Mouse (Mus musculus): ENCODE results near the gene Map3k21. TPM values are rescaled to one million over a fixed set of nuclear protein-coding genes. Genes with fewer than 3 reads are reported as not detected.

Gene Map3k21
- total RNA-seq (2021): 1 to 10 TPM; 1.5 to 2.2 TPM
- long read RNA-seq, experiment 1, full-length matches to known transcripts: 1 of 2 reads
- long read RNA-seq, experiment 1, partial matches to known transcripts: 0 of 2 reads
- long read RNA-seq, experiment 1, other reads (novel, unspliced or antisense): 1 of 2 reads
- long read RNA-seq, experiment 2: 0 reads

DNA sequence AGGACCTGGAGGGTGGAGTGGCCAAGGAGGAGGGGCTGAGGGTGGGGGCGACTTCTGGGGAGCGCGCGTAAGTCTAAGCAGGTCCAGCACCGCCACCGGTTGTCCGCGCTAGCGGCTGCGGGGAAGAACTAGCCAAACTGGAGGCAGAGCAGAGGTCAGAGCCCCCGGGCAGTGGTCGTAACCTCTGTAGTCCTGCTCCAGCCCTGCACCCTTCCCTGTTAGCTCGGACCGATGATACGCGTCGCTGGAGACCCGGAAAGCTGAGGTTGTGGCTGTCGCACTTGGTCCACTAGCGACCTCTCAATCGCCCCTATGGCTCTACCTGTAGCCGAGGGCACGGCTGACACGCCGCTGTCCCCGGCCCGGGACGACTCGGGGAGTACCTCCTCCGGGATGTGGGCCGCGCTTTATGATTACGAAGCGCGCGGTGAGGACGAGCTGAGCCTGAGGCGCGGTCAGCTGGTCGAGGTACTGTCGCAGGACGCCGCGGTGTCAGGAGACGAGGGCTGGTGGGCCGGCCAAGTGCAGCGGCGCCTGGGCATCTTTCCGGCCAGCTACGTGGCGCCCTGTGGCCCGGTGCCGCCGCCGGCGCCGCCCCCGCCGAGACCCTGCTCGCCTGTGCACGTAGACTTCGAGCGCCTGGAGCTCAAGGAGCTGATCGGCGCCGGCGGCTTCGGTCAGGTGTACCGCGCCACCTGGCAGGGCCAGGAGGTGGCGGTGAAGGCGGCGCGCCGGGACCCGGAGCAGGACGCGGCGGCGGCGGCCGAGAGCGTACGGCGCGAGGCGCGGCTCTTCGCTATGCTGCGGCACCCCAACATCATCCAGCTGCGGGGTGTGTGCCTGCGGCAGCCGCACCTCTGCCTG, at the start of gene Map3k21:
TSS of gene Map3k21 (plus strand) at position 86 of the 864 bp plus-strand sequence.
- intact Hi-C loops (cut with DNase I): no loop called here
- no peak for DNase-seq (ENCODE audit: low spot score in 2 of 2)

DNA sequence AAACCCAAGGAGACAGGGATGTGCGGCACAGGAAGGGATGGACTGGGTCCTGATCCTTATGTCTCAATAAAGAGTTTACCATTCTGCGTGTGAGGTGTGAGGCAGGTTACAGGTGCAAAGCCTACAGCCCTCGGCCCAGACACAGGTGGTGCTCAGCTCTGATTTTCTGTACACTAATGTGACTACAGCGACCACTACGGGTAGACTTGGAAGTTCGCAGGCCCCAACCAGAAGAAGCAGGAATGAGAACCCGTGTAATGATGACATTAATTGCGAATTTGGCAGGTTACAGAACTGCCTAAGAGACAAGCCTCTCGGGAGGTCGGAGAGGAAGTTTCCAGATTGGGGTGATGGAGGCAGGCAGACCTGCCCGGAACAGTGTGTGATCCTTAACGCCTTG, 44.1 kb upstream of the Map3k21 start:
- DNase-seq (ENCODE audit: low spot score in 2 of 2): no peak
- intact Hi-C loops (cut with DNase I): loop anchor here (2.0 to 10.0 kb wide), 2 partner anchors 291 to 801 kb away; no protein-coding TSS in a partner anchor

DNA sequence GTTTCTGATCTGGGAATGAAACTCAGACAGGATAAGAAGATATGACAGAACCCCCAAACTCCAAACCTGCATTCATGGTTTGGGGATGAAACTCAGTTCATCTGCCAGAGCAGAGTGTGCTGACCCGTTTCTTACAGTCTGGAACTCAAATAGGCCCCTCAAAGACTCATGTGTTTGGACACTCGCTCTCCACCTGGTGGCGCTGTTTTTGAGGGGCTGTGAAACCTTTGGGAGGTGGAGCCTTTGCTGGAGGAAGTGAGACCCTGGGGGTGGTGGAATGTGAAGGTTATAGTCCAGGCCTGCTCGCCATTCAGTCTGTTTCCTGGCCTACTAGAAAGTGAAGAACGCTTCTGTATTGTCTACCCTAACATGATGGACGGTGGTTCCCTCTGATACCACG, 41.7 kb upstream of the Map3k21 start:
- no peak for DNase-seq (ENCODE audit: low spot score in 2 of 2)
- intact Hi-C loops (cut with DNase I): loop anchor here (10.0 kb wide), 1 partner anchor 804 kb away; no protein-coding TSS in a partner anchor

DNA sequence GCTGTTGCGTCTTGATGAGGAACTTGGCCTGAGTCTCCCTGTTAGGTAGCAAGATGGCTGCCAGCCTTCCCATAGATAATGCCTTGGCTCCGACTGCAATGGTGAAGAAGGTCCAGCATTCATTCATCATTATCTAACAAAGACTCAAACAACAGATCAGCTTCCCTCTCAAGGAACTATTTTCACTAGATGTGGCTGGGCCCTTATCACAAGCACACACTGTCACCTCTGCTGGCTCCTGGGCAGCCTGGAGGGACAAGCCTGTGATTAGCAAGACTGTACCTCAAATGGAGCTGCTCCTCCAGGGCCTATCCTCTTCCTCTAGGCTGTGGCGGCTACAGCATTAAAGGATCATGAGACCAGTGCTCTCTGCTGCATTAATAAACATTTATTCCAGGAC, 40.5 kb upstream of the Map3k21 start:
- intact Hi-C loops (cut with DNase I): loop anchor here (10.0 kb wide), 1 partner anchor 805 kb away; no protein-coding TSS in a partner anchor
- DNase-seq (ENCODE audit: low spot score in 2 of 2): no peak

DNA sequence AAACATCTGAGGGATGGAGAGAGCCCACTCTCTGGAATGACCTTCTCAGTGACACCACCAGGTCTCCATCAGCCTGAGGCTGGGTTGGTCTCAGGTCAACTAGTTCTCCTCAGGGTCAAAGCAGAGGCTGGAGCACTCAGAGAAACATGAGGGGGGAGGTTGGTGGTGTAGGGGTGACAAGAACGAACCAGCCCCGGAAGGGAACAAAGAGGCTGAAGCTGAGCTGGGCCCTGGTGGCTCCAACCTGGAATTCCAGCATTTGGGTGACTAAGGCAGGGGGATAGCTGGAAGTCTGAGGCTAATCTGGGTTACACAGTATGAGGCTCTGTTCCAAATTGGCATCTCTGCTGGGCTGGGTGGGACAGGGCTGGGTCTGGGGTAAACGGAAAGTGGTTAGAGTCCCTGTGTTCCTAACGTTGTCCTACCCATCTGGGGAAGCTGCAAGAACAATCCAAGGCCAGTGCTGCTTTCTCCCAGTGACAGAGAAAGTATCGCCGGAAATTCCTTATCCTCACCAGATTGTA, 40.0 kb upstream of the Map3k21 start:
- no peak for DNase-seq (ENCODE audit: low spot score in 2 of 2)
- intact Hi-C loops (cut with DNase I): no loop called here

DNA sequence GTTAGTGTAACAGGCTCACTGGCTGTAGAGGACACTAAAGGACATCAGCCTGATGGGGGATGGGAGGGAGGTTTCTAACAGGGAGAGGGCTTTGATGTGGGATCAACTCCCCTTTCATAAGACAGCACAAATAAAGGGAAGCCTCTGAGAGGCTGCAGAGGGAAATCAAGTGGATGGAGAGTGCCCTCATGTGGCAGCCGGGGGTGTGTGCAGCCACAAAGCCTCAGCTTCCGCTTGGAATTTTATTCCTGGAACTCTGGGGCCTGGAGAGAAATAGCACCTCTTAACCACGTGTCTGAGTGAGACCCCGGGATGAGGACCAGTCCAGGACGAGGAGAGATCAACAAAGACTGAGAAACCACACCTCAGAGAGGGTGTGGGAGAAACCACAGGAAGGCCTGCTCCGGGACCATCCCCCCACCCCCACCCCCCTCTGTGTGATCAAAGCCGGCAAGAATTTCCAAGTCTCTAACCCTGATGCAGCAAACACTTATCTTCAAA, 39.4 kb upstream of the Map3k21 start:
- DNase-seq (ENCODE audit: low spot score in 2 of 2): peak; percentile 75 to 78
- intact Hi-C loops (cut with DNase I): no loop called here

DNA sequence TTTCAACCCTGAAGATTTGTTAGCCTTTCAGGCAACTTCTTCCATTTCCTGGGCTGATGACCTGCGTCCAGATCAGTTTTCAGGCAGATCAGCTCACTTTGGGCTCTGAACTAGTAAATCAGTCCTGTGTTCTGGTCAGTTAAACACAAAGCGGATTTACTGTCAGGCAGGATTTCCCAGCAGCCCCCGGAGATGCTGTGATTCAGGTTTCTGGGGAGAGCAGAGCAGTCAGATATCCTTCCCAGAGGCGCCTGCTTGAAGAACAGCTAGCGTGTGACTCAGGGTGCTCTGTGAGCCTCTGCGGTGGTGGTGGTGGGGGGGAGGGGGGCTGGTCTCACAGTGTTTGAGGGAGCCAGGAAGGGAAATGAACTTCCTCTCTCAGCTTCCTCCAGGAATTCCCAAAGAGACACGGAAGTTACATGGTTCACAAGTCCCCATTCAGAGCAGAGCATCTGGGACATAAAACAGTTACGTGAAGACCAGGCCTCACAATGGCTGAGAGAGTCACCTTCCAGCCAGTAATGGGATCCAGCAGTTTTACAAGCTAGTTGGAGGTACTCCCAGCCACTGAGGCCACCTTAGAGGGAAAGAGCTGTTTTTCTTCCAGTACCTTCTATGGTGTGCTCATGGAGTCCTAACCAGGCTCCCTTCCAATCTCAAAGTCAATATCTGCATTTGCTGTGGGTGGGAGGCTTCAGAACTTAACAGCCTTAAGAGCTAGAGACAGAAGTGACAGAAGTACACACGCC, 37.6 kb upstream of the Map3k21 start:
- no peak for DNase-seq (ENCODE audit: low spot score in 2 of 2)
- intact Hi-C loops (cut with DNase I): no loop called here

DNA sequence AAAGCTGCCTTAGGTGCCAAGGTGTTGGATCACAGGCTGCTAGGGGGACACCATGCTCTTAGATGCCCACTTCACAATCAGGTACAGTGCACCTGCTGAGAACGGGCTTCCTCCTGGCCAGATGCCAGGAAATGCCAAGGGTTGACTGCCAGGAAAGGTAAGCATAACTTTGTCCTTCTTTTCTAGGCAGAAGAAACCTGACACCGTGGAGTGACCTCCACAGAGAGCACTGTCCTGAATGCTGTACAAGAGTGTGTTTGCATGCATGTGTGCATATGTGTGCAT, 37.1 kb upstream of the Map3k21 start:
- intact Hi-C loops (cut with DNase I): no loop called here
- DNase-seq (ENCODE audit: low spot score in 2 of 2): no peak

DNA sequence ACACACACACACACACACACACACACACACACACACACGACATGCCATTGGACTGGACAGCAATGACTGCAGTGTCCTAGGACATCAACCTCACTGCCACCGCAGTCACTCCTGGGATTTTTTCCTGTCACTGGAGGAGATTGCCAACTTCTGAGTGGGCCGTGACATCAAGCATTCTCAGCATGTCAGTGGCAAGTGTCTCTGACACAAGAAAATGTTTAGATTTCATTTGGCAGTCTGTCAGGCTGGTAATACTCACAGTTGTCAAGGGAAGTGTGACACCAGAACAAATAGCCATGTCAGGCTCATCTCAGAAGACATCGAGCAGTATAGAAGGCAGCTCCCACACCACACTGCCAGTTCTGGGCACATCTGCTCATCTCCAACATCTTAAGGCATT, 29.8 kb upstream of the Map3k21 start:
- intact Hi-C loops (cut with DNase I): no loop called here
- no peak for DNase-seq (ENCODE audit: low spot score in 2 of 2)

DNA sequence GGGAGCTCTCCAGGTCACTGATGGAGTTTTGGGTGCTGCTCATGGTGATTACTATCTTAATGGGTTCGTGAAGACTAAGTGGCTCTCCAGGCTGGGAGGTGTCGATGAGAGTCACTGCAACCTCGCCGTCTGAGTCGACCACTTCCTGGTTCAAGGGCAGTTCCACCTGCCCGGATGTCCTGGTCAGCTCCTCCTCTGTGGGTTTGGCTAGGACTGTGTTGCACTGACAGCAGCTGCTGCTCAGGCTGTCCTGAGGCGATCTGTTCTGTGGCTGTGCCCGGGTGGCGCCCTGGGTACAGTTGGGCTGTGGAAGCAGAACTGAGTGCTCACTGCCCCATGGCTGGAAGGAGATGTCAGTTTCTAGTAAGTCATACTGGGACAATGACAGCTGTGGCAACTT, 22.7 kb upstream of the Map3k21 start:
- no peak for DNase-seq (ENCODE audit: low spot score in 2 of 2)
- intact Hi-C loops (cut with DNase I): no loop called here

DNA sequence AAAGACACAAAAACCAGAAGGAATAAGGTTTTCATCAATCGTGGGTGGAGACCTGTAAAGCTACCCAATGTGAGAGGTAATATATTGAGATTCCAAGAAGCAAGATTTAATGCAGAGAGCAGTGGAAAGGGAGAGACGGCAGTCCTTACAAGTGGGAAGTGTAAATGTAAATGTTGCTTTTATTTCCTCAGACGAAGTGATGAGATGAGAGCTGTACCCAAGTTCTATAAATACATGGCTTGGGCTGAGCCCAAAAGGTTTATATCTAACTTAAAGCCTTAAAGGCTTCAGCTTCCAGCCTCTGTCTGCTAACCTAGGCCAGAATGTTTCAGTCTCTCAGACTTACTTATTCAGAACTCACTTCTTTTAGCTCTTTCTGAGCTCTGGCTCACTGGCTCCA, 20.3 kb upstream of the Map3k21 start:
- intact Hi-C loops (cut with DNase I): no loop called here
- DNase-seq (ENCODE audit: low spot score in 2 of 2): no peak

DNA sequence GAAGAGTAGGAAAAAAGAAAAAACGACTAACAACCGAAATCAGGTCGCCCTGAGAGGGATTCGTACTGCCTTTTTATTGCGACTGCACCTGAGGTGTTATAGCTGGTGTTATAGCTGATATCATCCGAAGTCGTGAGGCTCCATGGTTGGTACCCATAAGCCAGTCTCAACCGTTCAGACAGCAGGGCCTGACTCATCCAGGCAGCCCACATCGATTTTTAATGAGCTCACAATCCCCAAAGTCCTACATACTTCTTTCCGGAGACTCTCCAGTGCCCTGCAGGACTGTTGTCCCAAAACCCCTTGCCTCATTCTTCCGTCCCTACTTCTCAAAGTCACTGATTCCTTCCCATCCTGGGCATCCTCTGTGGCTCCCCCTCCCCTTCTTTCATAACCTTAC, 12.9 kb upstream of the Map3k21 start:
- intact Hi-C loops (cut with DNase I): no loop called here
- peak in 1 of 2 experiments; percentile 42 for DNase-seq (ENCODE audit: low spot score in 2 of 2)

DNA sequence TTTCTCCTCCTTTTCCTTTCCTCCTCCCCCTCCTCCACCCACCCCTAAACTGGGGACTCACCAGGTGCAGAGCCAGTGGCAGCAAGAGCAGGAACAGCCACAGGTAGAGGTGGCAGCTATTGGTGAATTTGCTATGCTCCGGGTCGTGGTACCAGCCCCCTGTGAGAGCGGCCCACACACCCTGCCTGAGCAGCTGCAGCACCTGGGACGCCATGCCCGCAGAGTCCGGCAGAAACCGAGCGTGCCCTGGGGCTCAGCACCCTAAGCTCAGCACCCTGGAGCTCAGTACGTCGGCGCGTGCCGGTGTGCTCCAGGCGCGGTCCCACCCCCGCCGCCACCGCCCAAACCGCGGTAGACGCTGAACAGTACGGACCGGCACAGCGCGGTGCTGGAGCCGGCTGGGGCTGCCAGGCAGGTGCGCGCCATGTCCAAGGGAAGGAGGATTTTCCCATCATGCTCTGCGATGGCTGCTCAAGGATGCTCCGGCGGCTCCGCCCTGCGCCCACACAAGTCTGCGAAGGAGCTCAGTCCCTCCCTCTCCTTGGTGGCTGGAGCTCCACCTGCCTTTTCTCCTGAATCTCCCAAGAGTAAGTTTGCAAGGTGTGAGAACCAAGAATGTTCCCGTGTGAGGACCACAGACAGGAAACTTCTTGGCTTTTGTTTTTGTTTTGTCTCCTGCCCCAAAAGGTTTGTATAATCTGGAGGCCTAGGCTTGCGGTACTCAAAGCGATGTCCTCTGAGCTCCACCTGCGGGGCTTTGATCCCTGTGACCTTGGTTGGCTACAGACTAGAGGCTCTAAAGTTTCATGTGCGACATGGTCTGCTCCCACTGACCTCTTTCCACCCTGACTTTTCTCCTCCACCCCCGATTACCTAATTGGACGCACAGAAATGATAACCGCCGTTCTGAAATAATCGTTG, 12.1 kb upstream of the Map3k21 start, which contains the start of gene Pcnx2:
TSS of gene Pcnx2 (minus strand) at position 450 of the 921 bp plus-strand sequence.
- intact Hi-C loops (cut with DNase I): no loop called here
- DNase-seq (ENCODE audit: low spot score in 2 of 2): peak; percentile 84 to 86

DNA sequence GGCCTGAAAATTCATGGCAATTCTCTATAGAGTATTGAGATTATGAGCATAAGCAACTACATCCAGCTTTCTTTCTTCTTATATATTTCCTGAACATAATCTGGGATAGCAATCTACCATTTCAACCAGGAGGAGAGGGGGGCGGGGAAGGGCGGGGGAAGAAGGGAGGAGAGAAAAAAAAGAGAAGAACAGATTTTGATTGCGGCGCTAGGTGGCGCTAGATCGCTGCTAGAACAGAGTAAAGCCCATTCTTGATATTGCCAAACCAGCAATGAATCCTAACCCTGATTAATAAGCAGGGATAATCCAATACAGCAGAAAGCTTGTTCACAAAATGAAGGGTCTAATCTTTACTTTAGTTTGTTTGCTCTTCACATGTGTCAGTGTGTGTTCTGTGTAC, 11.4 kb upstream of the Map3k21 start:
- intact Hi-C loops (cut with DNase I): no loop called here

DNA sequence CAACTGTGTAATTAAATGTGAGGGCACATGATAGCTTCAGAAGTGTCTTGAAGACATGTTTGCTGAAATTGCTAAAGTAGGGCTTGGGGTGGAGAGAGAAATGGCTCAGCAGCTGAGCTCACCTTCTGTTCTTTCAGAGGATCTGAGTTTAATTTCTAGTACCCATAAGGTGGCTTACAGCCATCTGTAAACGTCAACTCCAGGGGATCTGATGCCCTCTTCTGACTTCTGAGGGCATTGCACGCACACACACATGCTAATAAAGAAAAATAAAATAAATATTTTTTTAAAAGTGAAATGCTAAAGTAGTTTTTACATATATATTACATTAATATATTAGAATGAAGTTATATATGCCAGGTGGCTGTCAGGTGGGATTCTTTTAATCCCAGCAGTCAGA, 9.1 kb upstream of the Map3k21 start:
- intact Hi-C loops (cut with DNase I): no loop called here
- DNase-seq (ENCODE audit: low spot score in 2 of 2): no peak

More for the DNA sequence above, 11.4 kb upstream of the Map3k21 start:
- DNase-seq (ENCODE audit: low spot score in 2 of 2): peak; percentile 57 to 81

DNA sequence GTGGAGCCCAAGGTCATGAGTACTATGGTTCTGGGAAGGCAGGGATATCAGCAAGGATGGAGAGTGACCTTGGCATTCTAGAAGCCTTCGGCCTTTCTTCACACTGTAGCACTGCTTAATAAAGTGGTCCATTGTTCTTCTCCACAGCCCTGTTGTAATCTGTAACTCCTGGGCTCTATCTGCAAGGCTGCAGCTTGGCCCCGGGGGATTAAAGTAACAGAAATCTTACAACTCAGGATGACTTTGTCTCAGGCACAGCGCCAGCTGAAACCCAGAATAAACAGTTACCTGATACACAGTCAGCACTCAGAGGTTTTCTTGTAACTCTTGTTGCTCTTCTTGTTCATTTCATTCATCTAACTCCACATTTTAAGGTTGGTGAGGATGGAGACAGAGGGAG, 7.7 kb upstream of the Map3k21 start:
- no peak for DNase-seq (ENCODE audit: low spot score in 2 of 2)
- intact Hi-C loops (cut with DNase I): no loop called here

DNA sequence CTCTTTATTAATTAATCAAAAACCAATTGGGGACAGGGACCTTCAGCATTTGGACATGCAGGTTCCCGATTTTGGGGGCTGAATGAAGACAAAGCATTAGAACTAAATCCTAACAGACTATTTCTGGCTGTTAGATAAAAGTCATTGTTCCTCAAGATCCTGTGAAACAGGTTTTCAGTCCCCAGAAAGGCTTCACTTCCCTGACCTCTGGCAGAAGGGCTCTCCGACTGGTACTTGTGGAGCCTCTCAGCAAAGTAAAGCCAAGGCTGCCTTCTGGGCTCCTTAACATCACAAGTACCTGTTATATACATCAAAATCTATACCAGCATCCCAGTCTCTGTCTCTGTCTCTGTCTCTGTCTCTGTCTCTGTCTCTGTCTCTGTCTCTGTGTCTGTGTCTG, 4.9 kb upstream of the Map3k21 start:
- no peak for DNase-seq (ENCODE audit: low spot score in 2 of 2)
- intact Hi-C loops (cut with DNase I): no loop called here

DNA sequence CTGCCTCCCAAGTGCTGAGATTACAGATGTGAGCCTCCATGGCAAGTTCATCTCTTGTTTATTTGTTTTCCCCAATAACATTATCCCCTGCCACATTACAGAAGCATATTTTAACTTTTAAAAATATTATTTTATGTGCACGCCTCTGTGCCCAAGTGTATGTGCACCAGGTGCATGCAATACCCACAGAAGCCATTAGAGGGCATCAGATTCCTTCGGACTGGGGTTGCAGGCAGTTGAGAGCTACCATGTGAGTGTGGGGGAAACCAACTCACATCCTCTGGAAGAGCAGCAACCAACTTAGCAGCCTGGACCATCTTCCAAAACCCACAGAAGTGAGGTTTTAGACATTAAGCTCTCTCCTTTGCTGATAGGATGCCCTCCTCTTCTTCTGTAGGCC, 2.9 kb upstream of the Map3k21 start:
- intact Hi-C loops (cut with DNase I): no loop called here
- no peak for DNase-seq (ENCODE audit: low spot score in 2 of 2)

Data from left cerebral cortex, postnatal 14 days (tissue).